Mouse (Mus musculus): ENCODE data around the gene Rxra. TPM values are rescaled to one million over a fixed set of nuclear protein-coding genes. Genes with fewer than 3 reads are reported as not detected.

Gene Rxra
- total and polyA plus RNA-seq, 2 experiments = 108 to 313 TPM

GRCm38 (mm10) chr2:27734800-27735199 is 58.6 kb downstream of the Rxra start:
- H3K27me3 ChIP-seq (ENCODE audit: control insufficient read depth, insufficient read depth, low read length) = no peaks in the 10 kb centered on the region
- 0 out of 2 replicates have a peak overlapping the region, but pooled peaks have one; percentile 2 for H3K9ac ChIP-seq (ENCODE audit: low read depth, low read length)
- H3K4me3 ChIP-seq (ENCODE audit: insufficient read depth, low read depth, low read length) = no peak overlapping the region
- no peak for TF ChIP-seq POLR2A (IDR thresholded peaks at IDR 0.05; ENCODE audit: extremely low read depth, insufficient read depth, low read length)
- TF ChIP-seq CTCF (IDR thresholded peaks at IDR 0.05; ENCODE audit: low read depth, low read length) = no peak
- peaks cover 71% of the 10 kb centered on the region for H3K4me1 ChIP-seq (ENCODE audit: control insufficient read depth, insufficient read depth, low read length)
- peak overlapping the region; percentile 20; the same call in 1 of the 2 replicates for H3K27ac ChIP-seq (replicated peaks; ENCODE audit: insufficient read depth, low read depth, low read length)
- no peak for DNase-seq (ENCODE audit: extremely low read depth, low read depth, low spot score)
- peaks cover 10% of the 10 kb centered on the region for H3K36me3 ChIP-seq (ENCODE audit: control insufficient read depth, insufficient read depth, low read length)
- WGBS = 61% methylated on average over 2 of the region's 2 CpGs
- H3K79me2 ChIP-seq (ENCODE audit: control insufficient read depth, insufficient read depth, low read length) = peaks cover 92% of the 10 kb centered on the region

GRCm38 (mm10) chr2:27736802-27737201 is 60.6 kb downstream of the Rxra start:
- TF ChIP-seq CTCF (IDR thresholded peaks at IDR 0.05; ENCODE audit: low read depth, low read length) (no peak), POLR2A (IDR thresholded peaks at IDR 0.05; ENCODE audit: extremely low read depth, insufficient read depth, low read length) (no peak)
- 58% methylated on average over 5 of the region's 5 CpGs for WGBS
- Histone ChIP-seq H3K4me3 (ENCODE audit: insufficient read depth, low read depth, low read length) (no peak overlapping the region), H3K4me1 (ENCODE audit: control insufficient read depth, insufficient read depth, low read length) (peaks cover 71% of the 10 kb centered on the region), H3K27me3 (ENCODE audit: control insufficient read depth, insufficient read depth, low read length) (no peaks in the 10 kb centered on the region), H3K79me2 (ENCODE audit: control insufficient read depth, insufficient read depth, low read length) (peaks cover 86% of the 10 kb centered on the region), H3K36me3 (ENCODE audit: control insufficient read depth, insufficient read depth, low read length) (peaks cover 19% of the 10 kb centered on the region), H3K9ac (ENCODE audit: low read depth, low read length) (no peak overlapping the region), H3K27ac (replicated peaks; ENCODE audit: insufficient read depth, low read depth, low read length) (no peak overlapping the region)
- DNase-seq (ENCODE audit: extremely low read depth, low read depth, low spot score) = no peak

DNA sequence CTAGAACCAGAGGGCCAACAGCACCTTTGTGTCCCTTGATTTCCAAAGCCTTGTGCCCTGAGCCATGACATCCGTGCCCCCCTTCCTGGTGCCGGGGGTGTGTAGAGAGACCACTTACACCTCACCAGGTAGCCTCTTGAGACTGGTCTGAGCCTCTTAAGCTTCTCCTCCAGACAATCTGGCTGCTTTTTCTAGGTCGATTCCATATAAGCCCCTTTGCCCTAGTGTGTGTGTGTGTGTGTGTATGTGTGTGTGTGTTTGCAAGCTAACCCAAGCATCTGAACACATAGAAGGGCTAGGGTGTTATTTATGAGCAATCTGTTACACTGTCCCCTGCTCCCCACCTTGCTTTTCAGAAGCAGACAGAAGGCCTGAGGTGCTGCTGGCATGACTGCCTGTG is 62.2 kb downstream of the Rxra start:
- H3K27me3 ChIP-seq (ENCODE audit: control insufficient read depth, insufficient read depth, low read length) = no peaks in the 10 kb centered on the region
- H3K36me3 ChIP-seq (ENCODE audit: control insufficient read depth, insufficient read depth, low read length) = peaks cover 33% of the 10 kb centered on the region
- peak overlapping the region; percentile 56; the same call in 1 of the 2 replicates for H3K27ac ChIP-seq (replicated peaks; ENCODE audit: insufficient read depth, low read depth, low read length)
- peaks cover 65% of the 10 kb centered on the region for H3K4me1 ChIP-seq (ENCODE audit: control insufficient read depth, insufficient read depth, low read length)
- no peak for DNase-seq (ENCODE audit: extremely low read depth, low read depth, low spot score)
- no peak overlapping the region for H3K4me3 ChIP-seq (ENCODE audit: insufficient read depth, low read depth, low read length)
- TF ChIP-seq CTCF (IDR thresholded peaks at IDR 0.05; ENCODE audit: low read depth, low read length) (no peak), POLR2A (IDR thresholded peaks at IDR 0.05; ENCODE audit: extremely low read depth, insufficient read depth, low read length) (no peak)
- H3K79me2 ChIP-seq (ENCODE audit: control insufficient read depth, insufficient read depth, low read length) = peaks cover 85% of the 10 kb centered on the region
- H3K9ac ChIP-seq (ENCODE audit: low read depth, low read length) = peak overlapping the region; percentile 7; the same call in 1 of the 2 replicates
- WGBS = 79% methylated on average over 3 of the region's 3 CpGs

GRCm38 (mm10) chr2:27740091-27740608 is 63.9 kb downstream of the Rxra start:
- TF ChIP-seq POLR2A (IDR thresholded peaks at IDR 0.05; ENCODE audit: extremely low read depth, insufficient read depth, low read length) (no peak), CTCF (IDR thresholded peaks at IDR 0.05; ENCODE audit: low read depth, low read length) (peak; percentile 66)
- peaks cover 40% of the 10 kb centered on the region for H3K36me3 ChIP-seq (ENCODE audit: control insufficient read depth, insufficient read depth, low read length)
- peaks cover 75% of the 10 kb centered on the region for H3K79me2 ChIP-seq (ENCODE audit: control insufficient read depth, insufficient read depth, low read length)
- WGBS = 7% methylated on average over 15 of the region's 16 CpGs
- peaks cover 67% of the 10 kb centered on the region for H3K4me1 ChIP-seq (ENCODE audit: control insufficient read depth, insufficient read depth, low read length)
- peak overlapping the region; percentile 24 for H3K9ac ChIP-seq (ENCODE audit: low read depth, low read length)
- H3K4me3 ChIP-seq (ENCODE audit: insufficient read depth, low read depth, low read length) = no peak overlapping the region
- H3K27ac ChIP-seq (replicated peaks; ENCODE audit: insufficient read depth, low read depth, low read length) = peak overlapping the region; percentile 56
- no peaks in the 10 kb centered on the region for H3K27me3 ChIP-seq (ENCODE audit: control insufficient read depth, insufficient read depth, low read length)
- peak; percentile 81 for DNase-seq (ENCODE audit: extremely low read depth, low read depth, low spot score)

DNA sequence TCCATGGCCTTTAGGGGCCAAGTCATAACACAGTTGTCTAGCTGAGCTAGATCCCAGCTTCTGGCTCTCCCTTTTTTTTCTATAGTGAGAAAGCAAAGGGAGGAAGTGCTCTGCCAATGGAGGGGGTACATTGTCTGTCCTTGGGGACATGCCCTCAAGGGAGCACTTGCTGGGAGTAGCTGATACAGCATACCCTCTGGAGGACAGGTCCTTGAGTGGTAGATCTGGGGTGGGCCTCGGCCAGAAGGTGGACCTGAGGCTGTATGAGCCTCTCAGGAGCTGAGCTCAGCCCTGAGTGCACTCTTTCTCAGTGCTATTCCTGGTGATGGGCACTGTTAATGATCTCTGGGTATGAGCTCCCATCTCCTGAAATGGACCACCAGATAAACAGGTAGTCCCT is 66.9 kb downstream of the Rxra start:
- Histone ChIP-seq H3K9ac (ENCODE audit: low read depth, low read length) (no peak overlapping the region; the same call in 1 of the 2 replicates), H3K4me3 (ENCODE audit: insufficient read depth, low read depth, low read length) (no peak overlapping the region), H3K79me2 (ENCODE audit: control insufficient read depth, insufficient read depth, low read length) (peaks cover 63% of the 10 kb centered on the region), H3K27ac (replicated peaks; ENCODE audit: insufficient read depth, low read depth, low read length) (peak overlapping the region; percentile 3; the same call in 1 of the 2 replicates), H3K4me1 (ENCODE audit: control insufficient read depth, insufficient read depth, low read length) (peaks cover 70% of the 10 kb centered on the region), H3K27me3 (ENCODE audit: control insufficient read depth, insufficient read depth, low read length) (no peaks in the 10 kb centered on the region), H3K36me3 (ENCODE audit: control insufficient read depth, insufficient read depth, low read length) (peaks cover 48% of the 10 kb centered on the region)
- no peak for TF ChIP-seq CTCF (IDR thresholded peaks at IDR 0.05; ENCODE audit: low read depth, low read length)
- no peak for TF ChIP-seq POLR2A (IDR thresholded peaks at IDR 0.05; ENCODE audit: extremely low read depth, insufficient read depth, low read length)
- WGBS = 88% methylated on average over 1 of the region's 1 CpGs
- no peak for DNase-seq (ENCODE audit: extremely low read depth, low read depth, low spot score)

- H3K4me1 ChIP-seq (ENCODE audit: control insufficient read depth, insufficient read depth, low read length) = peaks cover 71% of the 10 kb centered on the region
Measured at GRCm38 (mm10) chr2:27743863-27744611, 67.8 kb downstream of the Rxra start.

More at GRCm38 (mm10) chr2:27743863-27744611, 67.8 kb downstream of the Rxra start:
- TF ChIP-seq POLR2A (IDR thresholded peaks at IDR 0.05; ENCODE audit: extremely low read depth, insufficient read depth, low read length) (no peak), CTCF (IDR thresholded peaks at IDR 0.05; ENCODE audit: low read depth, low read length) (no peak)
- WGBS = 72% methylated on average over 7 of the region's 7 CpGs
- no peaks in the 10 kb centered on the region for H3K27me3 ChIP-seq (ENCODE audit: control insufficient read depth, insufficient read depth, low read length)
- H3K9ac ChIP-seq (ENCODE audit: low read depth, low read length) = no peak overlapping the region
- DNase-seq (ENCODE audit: extremely low read depth, low read depth, low spot score) = no peak
- peaks cover 51% of the 10 kb centered on the region for H3K36me3 ChIP-seq (ENCODE audit: control insufficient read depth, insufficient read depth, low read length)
- peaks cover 60% of the 10 kb centered on the region for H3K79me2 ChIP-seq (ENCODE audit: control insufficient read depth, insufficient read depth, low read length)
- H3K27ac ChIP-seq (replicated peaks; ENCODE audit: insufficient read depth, low read depth, low read length) = peak overlapping the region; percentile 70
- H3K4me3 ChIP-seq (ENCODE audit: insufficient read depth, low read depth, low read length) = no peak overlapping the region

Measured in liver, adult 2 months (tissue).